Mouse (Mus musculus) liver, embryonic 14.5 days (tissue): ENCODE results near the gene Myf6. TPM values are rescaled to one million over a fixed set of nuclear protein-coding genes. Genes with fewer than 3 reads are reported as not detected.

Experiments
- ATAC-seq: fragments of 200-750 bp; cut with Nextera tagmentation; 2 replicates; pipeline ENCODE4 v1.8.0; 2017; ENCODE audit warnings: moderate number of reproducible peaks, mild to moderate bottlenecking, moderate library complexity; ENCODE audit not compliant: insufficient read depth
- DNase-seq, 3 experiments: peaks; one replicate each; pipeline ENCODE4 v3.0.0-alpha.2; 2012 to 2013; ENCODE audit warnings: low read depth in 3 of 3, low spot score in 3 of 3
- H3K27ac ChIP-seq: fragments of 300-500 bp; sonication (generic); 2 replicates; pipeline ENCODE4 v1.5.1; 2014; ENCODE audit warnings: moderate library complexity, mild to moderate bottlenecking, control low read depth, inconsistent platforms
- H3K27me3 ChIP-seq: fragments of 300-500 bp; sonication (generic); 2 replicates; pipeline ENCODE4 v1.6.1; 2014; ENCODE audit warnings: mild to moderate bottlenecking, low read length, moderate library complexity; ENCODE audit not compliant: control insufficient read depth, insufficient read depth
- H3K36me3 ChIP-seq: fragments of 300-500 bp; sonication (generic); replicated peaks from 2 replicates; pipeline ENCODE4 v1.6.1; 2014; ENCODE audit warnings: low read depth; ENCODE audit not compliant: control insufficient read depth, insufficient read depth
- H3K4me1 ChIP-seq, 2 experiments: fragments of 200-500 bp in 1 of 2; fragments of 300-500 bp in 1 of 2; sonication (generic) in 1 of 2; replicated peaks; 2 replicates each; pipeline ENCODE4 v1.6.1; 2012 to 2014; ENCODE audit warnings: antibody characterized with exemption in 1 of 2, inconsistent platforms in 1 of 2, low read length in 1 of 2; ENCODE audit not compliant: control insufficient read depth in 2 of 2, insufficient read depth in 2 of 2
- H3K4me2 ChIP-seq: fragments of 300-500 bp; sonication (generic); 2 replicates; pipeline ENCODE4 v1.6.1; 2014; ENCODE audit warnings: low read depth, mild to moderate bottlenecking, control low read depth, moderate library complexity
- H3K4me3 ChIP-seq, 2 experiments: fragments of 200-500 bp in 1 of 2; fragments of 300-500 bp in 1 of 2; sonication (generic) in 1 of 2; 2 replicates each; pipeline ENCODE4 v1.5.1; 2012 to 2014; ENCODE audit warnings: low read depth in 2 of 2, low read length in 2 of 2, mild to moderate bottlenecking in 2 of 2, control low read depth in 1 of 2, inconsistent platforms in 1 of 2, moderate library complexity in 1 of 2; ENCODE audit not compliant: insufficient read depth in 1 of 2
- H3K9ac ChIP-seq: fragments of 300-500 bp; sonication (generic); replicated peaks from 2 replicates; pipeline ENCODE4 v1.6.1; 2014; ENCODE audit warnings: mild to moderate bottlenecking, control low read depth, moderate library complexity
- H3K9me3 ChIP-seq: fragments of 300-500 bp; sonication (generic); 2 replicates; pipeline ENCODE4 v1.6.1; 2016; ENCODE audit warnings: low read length, mixed read lengths; ENCODE audit not compliant: control insufficient read depth
- CTCF ChIP-seq: IDR thresholded peaks from 2 replicates; pipeline ENCODE4 v1.5.1; 2016; ENCODE audit warnings: antibody characterized with exemption, low read depth, control low read depth
- EP300 ChIP-seq: IDR thresholded peaks from 2 replicates; pipeline ENCODE4 v1.6.1; 2016; ENCODE audit warnings: antibody characterized with exemption, low read depth
- WGBS: fragments of 180-500 bp; shearing (Covaris S2); extraction: QIAGEN DNeasy Blood & Tissue Kit; methylation state at CpG from one replicate; pipeline ENCODE4 v1.1.7; 2014; ENCODE audit not compliant: insufficient replicate concordance; 5-methylcytosine and 5-hydroxymethylcytosine counted together
- microRNA-seq: library from miRNA; unstranded; fragments of <30 nt; microRNA quantifications from one replicate; pipeline ENCODE4, GENCODE M21; 2016
- polyA plus RNA-seq, 2 experiments: library from polyadenylated mRNA; depleted of rRNA in 1 of 2; stranded (reverse) in 1 of 2; unstranded in 1 of 2; fragments of >200 nt; fragmentation: Nextera tagmentation in 1 of 2; extraction: Ambion mirVana in 1 of 2; gene quantifications; 2 replicates each; pipeline versions ENCODE4 v1.2.1 to v1.2.3; 2012 to 2014

Gene Myf6
- polyA plus RNA-seq, 2 experiments, result not detected

GRCm38 (mm10) chr10:107449496-107450330 is 44.8 kb downstream of the Myf6 start:
- Histone ChIP-seq H3K9ac (no peak overlapping the region), H3K36me3 (no peaks in the 10 kb centered on the region), H3K9me3 (no peaks in the 10 kb centered on the region), H3K4me3 (no peak overlapping the region), H3K27me3 (no peaks in the 10 kb centered on the region), H3K27ac (no peak overlapping the region), H3K4me1 (no peaks in the 10 kb centered on the region), H3K4me2 (no peak overlapping the region)
- no peak for TF ChIP-seq EP300
- no peak for TF ChIP-seq CTCF
- 48% methylated on average over 5 of the region's 5 CpGs for WGBS
- ATAC-seq, result no peak
- DNase-seq, result no peak

Small RNA genes lying within 50 kb of the gene (microRNA-seq; reads per million reads assigned to microRNA genes)
- gene Gm44403, result not detected

Other genes with a start within 250 kb of the Myf6 start
- 0.30 and 0.39 TPM in 2 replicates for gene Lin7a, start 223.1 kb downstream of the Myf6 start, polyA plus RNA-seq (2012; rRNA removed)
- gene Lin7a, start 223.1 kb downstream of the Myf6 start, polyA plus RNA-seq (2014; fragmentation: Nextera tagmentation; extraction: Ambion mirVana), result 0.78 and 0.88 TPM in 2 replicates
- 0.01 TPM in 1 of 2 replicates, not detected in the other for gene Myf5, start 8.6 kb downstream of the Myf6 start, polyA plus RNA-seq (2012; rRNA removed)
- gene Myf5, start 8.6 kb downstream of the Myf6 start, polyA plus RNA-seq (2014; fragmentation: Nextera tagmentation; extraction: Ambion mirVana), result not detected in 2 replicates
- gene Ptprq, start 225.3 kb upstream of the Myf6 start, polyA plus RNA-seq (2012; rRNA removed), result under 0.01 and 0.02 TPM in 2 replicates
- gene Ptprq, start 225.3 kb upstream of the Myf6 start, polyA plus RNA-seq (2014; fragmentation: Nextera tagmentation; extraction: Ambion mirVana), result 0.03 TPM in 1 of 2 replicates, not detected in the other